Mouse (Mus musculus): ENCODE measurements around the gene Pdzrn3. TPM values are rescaled to one million over a fixed set of nuclear protein-coding genes. Genes with fewer than 3 reads are reported as not detected.

Gene Pdzrn3
- 6.9 and 8.7 TPM in 2 replicates for polyA plus RNA-seq (2015; fragmentation: Nextera tagmentation; extraction: Ambion mirVana)

DNA sequence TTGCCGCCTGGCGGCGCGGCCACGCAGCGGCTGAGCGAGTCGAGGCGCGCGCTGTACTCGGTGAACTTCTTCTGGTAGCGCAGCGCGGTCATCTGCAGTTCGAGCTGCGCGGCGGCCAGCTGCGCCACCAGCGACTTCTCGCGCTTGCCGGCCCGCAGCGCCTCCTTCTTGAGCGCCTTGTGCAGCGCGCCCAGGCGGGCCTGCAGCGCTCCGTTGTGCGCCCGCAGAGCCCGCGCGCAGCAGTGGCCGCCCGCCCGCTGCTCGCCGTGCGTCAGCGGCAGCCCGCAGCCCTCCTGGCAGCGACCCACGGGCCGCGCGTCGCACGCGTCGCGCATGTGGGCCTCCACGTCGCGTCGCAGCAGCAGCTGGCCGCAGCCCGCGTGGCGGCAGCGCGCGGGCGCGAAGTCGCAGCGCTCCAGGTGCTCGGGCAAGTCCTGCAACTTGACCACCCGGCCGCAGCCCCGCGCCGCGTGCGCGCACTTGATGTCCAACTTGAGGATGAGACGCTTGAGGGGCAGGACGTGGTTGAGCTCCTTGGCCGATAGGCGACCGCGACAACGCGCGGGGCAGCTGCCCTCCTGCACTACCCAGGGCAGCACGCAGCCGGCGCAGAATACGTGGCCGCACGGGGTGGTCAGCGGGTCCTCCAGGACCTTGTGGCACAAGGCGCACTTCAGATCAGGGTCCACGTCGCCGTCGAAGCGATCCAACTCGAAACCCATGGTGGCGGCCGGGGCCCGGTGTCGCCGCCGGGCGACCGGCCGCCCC, at the start of gene Pdzrn3:
Gene Pdzrn3, minus strand, starts transcription at position 731 of the 768 bp plus-strand sequence.

All from adrenal gland, postnatal 0 days (tissue).